Mouse (Mus musculus) cerebellum, postnatal 25 days (tissue): ENCODE data around the gene Bub1b.

Source experiments
- DNase-seq, 2 experiments: peaks; one replicate each; pipeline ENCODE4 v3.0.0; 2021; ENCODE audit warnings: mixed read lengths in 2 of 2

The Bub1b gene

DNA sequence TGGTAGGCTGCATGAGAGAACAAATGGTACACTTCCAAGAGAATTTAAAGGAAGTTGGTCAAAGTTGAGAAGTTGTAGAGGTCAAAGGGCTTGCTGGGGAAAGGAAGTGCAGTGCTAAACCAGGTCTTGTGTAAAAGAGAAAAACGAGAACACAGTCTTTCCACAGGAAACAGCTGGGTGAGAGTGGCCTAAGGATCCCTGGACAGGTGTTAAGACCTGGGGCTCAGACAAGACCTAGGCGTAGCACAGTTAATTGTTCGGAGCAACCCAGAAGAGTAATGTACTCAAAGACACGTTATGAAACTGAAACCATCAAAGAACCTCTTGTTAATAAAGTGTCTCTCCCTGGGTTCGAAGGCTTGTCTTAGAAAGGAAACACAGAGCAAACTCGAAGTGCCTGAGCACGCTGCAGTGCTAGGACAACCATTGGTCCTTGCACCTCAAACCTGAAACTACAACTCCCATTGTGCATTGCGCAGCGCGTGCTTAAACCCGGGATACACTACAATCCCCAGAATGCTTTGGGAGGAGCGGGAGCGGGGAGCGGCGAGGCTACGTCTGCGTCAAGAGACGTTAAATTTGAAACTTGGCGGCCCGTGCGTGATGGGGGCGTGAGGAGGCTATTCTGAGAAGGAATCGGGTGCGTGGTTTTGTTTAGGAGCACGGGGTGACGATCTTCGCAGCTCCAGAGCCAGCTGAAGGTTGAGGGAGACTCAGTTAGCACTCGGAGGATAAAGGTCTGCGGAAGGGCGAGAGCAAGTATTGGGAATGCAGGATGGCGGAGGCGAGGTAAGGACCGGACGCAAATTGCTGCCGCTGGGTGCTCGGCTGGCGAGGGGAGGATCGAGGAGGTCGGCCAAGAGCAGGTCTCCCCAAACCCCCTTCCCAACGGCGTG lies at the start of gene Bub1b:
TSS of gene Bub1b (plus strand) at position 539 of the 896 bp plus-strand sequence.
- DNase-seq: peak; percentile 87 to 93

DNA sequence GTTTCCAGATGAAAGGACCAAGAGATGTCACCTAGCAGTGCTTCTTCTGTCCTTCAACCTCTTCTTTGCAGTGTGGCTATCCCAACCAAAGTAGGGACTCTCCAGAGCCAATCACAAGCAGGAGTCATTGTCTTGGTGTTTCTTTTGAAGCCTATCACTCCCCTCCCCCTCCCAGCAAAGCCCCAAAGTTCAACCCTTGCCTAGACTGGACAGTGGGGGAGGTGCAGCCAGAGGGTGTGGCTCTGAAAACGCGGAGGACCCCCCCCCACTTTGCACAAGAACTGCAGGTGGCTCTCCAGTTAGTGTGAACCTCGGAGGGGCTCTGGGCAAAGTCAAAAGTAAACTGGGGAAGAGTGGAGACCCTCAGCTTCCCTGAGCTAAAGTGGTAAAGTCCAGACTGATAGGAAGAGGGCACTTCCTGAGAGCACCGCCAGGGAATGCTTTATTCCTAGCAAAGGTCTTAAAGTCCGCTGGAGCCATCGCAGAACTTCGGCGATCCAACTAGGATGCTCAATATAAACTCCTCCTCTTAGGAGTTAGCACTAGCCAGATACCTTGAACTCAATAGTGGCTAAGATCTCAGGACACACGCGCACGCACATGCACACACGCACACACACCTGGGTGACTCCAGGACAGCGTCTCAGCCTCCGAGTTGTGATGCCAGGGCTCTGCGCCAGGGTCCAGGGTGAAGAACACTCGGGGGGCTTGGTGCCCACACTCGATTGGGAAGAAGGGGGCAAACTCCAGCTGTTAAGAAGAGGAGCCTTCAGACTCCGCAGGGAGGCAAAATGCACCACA lies 49.4 kb upstream of the Bub1b start:
- DNase-seq: peak; percentile 58 to 59

DNA sequence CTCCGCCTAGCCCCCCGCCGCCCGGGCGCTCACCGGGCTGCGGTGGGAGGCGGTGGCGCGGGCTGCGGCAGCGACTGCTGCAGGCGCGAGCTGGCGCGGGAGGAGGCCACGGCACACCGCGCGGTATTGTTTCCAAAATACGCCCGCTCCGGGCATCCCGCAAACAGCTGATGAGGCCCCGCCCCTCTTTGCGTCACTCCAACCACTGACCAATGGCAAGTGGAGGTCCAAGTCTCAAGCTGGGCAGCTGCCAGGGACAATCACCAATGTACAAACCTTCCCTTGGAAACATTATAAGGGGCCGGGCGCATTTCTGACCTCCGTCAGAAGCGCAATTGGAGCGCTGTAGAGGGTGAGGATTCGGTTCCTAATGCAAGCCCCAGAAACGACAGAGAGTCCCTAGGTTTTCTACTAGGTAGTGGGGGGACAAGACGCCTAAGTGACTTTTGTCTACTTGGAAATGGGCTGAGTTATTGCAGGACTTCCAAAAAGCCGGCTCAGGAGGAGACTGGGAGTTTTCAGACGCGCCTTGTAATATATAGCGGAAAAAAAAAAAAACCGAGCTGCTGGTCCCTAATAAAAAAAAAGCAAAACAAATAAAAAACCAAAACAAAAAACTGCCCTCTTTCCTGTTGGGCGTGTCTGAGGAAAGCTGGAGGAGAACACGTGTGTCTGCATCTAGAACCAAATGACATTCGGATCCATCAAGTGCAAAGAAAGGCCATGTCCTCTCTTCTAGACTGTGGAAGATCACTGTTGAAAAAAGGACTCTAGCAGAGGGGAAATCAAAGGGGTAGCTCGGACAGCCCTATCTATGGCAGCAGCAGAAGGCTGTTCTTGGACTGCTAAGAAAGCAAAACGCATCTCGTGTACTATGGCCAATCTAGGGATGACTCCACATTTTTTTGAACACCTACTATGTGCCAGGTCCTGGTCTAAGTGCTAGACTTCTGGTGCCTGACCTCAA lies 48.2 kb upstream of the Bub1b start, which contains the start of gene Bmf:
TSS of gene Bmf (minus strand) at position 181 of the 967 bp plus-strand sequence.
- DNase-seq: peak; percentile 99 to 100

DNA sequence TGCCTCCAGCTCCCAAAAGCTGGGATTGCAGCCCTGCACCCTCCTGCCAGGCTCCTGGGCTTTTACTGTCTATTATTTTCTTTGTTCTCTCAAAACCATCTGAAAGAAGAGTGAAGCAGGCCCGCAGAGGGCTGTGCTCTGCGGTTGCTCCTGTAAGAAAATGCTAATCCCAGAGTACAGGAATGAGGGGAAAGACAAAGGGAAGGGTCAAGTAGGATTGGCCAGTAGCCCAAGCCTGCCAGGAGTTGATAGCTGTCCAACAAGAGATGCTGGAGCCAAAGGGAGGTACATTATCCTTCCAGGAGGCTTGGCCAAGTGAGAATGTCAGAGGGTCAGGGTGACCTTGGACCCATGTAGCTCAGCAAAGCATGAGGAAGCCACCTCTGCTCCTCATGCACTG lies 46.4 kb upstream of the Bub1b start:
- no peak for DNase-seq

DNA sequence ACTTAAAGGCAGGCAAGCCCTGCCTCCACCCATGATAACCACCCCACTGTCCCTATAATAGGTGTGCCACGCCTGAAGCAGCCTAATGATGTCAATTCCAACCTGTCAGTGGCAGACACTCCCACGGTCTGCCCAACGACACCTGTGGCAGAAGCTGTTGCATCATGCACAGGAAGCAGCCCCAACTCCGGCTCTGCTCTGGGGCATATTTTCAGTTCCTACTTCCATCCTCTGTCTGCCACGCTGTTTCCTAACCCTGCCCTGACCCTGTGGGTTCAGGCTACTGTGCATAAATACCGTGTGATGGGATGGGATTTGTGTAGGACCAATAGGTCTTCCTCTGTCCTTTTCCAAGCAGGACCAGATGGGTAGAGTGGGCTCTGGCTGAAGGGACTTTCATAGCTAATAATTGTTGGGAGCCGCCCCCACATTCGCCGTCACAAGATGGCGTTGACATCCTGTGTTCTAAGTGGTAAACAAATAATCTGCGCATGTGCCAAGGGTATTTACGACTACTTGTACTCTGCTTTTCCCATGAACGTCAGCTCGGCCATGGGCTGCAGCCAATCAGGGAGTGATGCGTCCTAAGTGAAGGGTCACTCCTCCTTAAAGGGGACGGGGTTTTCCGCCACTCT lies 43.5 kb upstream of the Bub1b start:
- peak; percentile 52 to 54 for DNase-seq

DNA sequence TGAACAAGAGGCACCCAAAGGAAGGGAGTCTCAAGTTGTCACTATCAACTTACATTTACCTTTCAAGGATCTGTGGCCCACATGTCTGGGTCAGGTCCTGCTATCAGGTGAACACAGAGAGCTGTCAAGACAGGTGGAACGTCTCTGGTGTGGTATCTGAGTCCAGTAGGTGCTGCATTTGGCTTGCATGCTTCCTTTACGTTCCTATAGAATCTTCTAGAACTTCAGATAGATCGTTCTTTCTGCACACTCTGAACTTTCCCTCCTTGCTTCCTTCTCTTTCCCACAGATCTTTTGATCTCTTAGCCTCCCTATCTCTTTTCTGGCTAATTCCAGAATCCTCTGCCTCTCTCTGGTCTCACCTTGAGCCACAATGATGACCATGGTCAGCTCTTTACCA lies 39.6 kb upstream of the Bub1b start:
- no peak for DNase-seq

DNA sequence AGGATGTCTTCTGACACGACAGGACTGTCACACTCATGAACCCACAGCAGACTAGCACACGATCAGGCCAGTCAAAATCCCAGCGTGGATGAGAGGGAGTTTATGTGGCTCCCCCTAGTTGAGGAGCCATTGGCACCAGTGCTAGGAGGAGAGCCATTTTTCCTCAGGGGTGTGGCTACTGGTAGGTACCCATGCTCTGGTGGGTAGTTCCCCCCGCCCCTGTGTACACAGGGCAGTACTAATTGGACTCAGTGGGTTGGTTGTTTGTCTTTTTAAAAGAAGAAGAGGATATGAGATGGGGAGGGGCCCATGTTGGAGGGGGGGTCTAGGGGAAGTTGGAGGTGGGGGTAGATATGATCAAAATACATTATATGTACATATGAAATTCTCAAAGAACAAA lies 36.0 kb upstream of the Bub1b start:
- no peak for DNase-seq

DNA sequence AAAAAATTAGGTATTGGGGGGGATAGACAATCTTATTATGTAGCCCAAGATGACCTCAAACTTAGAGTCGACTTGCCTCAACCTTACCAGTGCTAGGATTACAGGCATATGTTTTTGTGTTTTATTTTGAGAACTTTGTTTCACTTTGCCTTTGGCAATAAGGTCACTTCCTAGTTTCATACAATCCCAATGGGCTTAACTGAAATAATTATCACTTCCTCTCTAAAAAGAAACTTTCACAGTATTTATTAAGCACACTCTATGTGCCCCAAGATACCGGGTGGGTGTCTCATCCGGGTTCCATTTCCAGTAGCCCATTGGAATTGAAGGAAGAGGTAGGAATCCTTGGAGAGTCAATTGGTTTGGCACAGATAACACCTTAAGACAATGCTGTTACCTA lies 35.6 kb upstream of the Bub1b start:
- no peak for DNase-seq

DNA sequence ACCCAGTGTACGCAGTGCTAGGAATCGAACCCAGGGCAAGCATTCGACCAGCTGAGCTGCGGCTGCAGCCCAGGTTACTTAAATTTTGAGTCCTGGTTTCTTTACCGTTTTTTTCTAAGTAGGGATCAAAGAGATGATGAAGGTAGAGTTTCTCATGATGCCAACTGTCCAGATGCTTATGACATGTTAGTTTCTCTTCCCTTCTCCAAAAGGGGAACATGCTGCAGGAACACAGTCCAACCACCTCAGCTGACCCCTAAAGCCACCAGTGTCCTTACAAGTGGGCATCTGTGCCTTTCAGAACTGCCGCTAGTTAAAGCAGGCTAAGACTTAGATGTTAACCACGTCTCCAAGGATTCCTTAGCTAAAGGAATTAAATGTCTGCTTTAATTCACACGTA lies 30.8 kb upstream of the Bub1b start:
- DNase-seq: no peak

DNA sequence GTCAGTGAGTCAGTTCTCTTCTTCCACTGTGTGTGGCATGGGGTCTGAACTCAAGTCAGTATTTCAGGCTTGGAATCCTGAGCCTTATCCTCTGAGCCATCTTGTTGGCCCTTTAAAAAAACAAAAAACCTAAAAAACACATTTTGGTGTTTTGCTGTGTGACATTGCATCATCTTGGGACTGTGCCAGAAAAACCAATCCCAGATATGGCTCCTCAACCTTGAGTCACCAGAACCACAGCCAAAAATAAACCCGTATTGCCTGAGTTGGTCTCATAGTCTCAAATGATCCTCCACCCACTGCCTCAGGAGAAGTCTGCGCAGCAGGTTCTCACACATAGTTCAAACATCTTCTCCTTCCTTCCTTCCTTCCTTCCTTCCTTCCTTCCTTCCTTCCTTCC lies 27.1 kb upstream of the Bub1b start:
- DNase-seq: no peak

DNA sequence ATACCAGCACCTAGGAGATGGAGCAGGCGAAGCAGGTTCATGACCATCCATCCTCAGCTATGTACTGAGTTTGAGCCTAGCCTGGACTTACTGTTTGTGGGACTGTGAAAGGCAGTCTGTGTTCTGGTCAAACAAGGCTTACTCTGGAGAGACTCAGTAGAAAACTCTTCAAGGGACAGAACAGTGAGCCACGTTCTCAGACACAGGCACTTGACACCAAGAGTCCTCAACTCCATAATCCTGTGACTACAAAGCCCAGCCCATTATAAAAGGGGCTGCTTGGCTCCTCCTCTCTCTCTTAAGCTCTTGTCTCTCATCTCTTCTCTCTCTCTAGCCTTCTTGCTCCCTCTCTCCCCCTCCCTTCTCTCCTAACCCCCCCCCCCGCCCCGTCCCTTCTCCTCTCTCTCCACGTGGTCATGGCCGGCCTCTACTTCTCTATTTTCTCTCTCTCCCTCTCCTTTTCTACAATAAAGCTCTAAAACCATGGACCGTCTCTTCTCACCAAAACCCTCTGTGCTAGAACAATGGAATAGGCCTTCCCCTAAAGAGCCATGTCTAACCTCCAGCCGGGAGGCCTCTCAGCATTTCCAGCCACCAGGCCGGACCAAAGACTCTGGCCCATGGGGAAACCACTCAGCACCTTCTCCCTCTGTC lies 25.7 kb upstream of the Bub1b start:
- DNase-seq: no peak

DNA sequence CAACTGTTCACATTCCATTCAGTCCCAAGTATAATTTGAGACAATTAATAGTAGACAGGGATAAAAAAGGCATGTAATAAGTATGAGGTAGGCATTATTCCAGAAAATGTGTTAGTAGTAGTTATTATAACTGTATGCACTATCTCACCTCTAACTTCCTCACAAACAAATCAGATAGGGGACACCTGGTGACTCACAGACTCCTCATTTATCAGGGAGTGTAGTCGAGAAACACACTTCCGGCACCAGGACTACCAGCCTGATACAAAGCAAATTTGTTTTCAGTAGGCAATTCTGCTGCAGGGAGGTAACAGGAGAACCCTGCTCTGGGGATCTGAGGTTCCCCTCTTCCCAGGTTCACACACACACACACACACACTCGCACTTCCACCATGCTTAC lies 24.9 kb upstream of the Bub1b start:
- DNase-seq: no peak

DNA sequence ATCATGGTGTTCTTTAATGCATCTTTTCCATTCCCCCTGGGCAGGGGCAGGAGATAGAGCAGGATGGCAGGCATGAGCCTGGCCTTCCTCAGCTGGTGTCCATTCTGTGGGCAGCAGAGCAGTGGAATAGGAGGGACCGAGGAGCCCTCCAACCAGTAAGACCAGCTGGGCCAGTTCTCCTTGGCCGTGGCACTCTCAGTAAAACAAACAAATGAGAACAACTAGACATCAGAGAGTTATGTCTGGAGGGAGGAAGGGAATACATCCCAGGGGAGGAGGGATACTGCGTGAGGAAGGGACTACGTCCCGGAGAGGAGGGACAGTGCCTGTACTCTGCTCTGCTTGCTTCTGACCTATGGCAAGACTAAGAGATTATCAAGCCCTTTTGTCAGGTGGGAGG lies 12.0 kb upstream of the Bub1b start:
- no peak for DNase-seq

DNA sequence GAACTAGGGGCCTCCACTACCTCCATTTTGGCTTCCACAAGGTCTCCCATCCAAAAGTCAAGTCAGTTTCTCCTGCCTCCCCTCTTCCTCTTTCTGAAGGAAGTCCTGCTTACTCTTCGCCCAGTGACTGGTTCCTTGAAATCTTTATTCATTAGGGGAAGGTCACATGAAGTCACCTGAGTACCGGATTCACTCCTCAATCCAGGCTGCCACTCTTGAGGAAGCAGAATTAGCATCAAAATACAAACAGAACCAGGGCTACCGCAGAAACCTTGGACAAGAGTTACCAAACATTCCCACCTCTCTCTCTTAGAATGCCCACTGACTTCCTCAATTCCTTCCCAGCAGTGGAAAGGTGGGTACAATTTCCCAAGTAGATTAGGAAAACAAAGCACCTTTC lies 10.3 kb upstream of the Bub1b start:
- no peak for DNase-seq

DNA sequence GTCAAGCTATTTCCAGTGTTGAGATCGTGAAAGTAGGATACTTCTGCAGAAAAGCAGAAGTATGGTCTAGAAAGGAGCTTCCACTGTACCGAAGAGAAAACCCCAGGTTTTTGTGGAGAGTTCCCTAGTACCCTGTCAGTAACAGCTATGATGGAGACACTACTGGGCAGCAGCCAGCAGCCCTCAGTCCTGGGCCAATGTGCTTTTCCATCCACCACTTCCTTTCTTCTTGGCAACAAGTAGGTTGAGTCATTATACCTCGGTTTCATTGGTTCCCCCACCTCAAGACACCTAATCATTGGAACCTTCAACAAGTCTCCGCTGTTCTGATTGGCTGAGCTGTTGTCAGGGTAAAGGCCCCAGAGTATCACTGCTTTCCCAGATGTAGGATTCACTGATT lies 6.9 kb upstream of the Bub1b start:
- no peak for DNase-seq

DNA sequence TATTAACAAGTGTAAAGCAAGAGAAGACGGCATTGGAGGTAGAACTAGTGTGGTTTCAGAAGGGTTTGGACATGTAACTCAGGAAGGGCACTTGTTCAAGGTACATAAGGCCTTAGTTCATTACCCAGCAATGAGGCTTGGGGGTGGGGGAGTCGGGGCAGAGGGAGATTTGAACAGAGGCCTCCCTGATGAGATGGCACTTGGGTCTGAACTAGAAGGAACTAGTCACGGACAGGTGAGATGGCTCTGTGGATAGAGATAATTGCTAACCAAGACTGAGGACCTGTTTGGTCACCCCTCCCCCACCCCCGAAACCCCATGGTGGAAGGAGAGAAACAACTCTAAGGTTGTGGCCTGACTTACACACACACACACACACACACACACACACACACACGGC lies 1.1 kb downstream of the Bub1b start:
- no peak for DNase-seq

DNA sequence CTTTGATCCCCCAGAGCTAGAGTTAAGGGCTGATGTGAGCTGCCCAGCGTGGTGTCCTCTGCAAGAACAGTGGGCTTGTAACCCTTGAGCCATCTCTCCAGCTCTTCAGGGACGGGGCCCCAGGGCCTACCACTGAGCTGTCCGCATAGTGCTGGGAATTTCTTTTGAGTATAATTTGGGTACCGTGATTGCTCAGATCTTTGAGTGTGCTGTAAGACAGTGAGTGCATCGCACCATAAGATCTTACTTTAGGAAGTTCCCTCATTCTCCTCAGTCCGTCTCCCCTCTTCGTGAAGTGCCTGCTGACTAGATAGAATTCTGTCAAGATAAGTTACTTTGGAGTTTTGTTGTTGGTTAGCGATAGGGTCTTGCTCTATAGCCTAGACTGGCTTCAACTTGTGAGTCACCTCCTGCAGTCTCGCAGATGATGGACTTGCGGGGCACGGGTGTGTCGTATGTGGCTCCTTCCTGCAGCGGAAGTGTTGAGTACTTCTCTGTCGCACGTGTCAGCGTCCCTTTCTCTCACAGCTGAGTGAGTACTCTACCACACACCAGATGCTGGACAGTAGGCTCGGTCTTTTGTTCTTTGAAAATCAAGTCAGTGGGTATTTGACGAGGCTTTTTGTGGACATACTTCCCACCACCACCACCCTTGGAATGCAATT lies 3.7 kb downstream of the Bub1b start:
- DNase-seq: no peak

DNA sequence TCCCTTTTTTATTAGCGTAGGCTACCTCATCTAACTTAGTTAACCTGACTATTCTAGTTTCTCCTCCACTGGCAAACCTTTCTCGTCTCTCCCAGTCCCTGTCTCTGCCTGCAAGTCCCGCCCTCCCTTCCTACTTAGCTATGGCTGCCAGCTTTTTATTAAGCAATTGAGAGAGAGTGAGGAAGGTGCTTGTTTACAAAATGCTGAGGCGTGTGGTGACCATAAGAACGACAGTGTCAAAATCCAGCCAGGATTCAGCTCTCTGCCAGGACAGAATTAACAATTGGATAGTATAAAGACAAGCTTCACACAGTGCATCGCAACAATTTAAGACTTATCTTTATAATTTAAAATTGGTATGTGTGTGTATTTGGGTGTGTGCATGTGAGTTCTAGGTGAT lies 6.1 kb downstream of the Bub1b start:
- no peak for DNase-seq

DNA sequence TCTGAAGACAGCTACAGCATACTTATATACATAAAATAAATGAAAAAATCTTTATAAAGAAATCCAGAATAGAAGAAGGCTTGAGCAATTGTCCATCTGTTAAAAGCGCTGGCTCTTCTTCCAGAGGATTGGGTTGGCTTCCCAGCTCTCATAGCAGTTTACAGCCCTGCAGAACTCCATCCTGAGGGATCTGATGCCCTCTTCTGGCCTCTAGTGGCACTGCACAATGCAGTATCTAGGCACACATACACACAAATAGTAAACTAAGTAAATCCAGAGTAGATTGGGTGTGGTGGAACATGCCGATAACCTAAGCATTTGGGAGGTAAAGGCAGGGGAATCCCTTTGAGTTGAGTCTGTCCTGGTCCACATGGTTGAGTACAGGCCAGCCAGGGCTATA lies 8.0 kb downstream of the Bub1b start:
- peak; percentile 29 to 61 for DNase-seq

DNA sequence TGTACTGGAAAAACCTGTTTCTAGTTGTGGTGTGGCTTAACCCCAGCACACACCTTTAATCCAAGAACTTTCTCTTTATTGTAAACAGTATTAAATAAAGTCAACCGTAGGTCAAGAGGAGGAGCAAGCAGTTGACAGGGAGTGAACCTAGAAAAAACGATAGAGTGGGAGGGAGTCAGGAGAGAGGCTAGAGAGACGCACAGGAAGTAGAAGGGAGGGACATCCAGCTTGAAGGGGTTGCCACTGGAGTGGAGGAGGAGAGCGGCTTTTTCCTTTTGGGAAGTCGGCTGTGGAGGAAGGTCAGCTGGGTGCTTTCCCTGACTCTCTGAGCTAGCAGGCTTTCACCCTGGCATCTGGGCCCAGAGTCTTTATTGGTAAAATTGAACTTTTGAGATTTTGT lies 9.0 kb downstream of the Bub1b start:
- DNase-seq: no peak

DNA sequence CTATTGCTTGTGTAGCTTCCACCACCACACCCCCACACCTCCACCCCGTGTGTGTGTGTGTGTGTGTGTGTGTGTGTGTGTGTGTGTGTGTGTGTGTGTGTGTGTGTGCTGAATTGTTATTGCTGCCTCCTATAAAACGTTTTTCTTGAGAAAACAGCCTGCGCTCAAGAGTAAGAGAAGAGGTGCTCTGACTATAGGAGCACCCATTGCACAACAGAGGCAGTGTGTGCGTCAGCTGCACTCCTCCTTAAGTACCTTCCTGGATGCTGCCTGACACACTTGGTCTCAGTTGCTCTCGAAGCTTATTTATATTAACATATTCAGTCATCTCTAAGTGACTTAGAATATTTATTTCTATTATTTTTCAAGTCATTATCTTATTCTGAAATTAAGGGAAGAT lies 20.0 kb downstream of the Bub1b start:
- DNase-seq: no peak
